ENCODE assay signal across 9 mouse cellular contexts in genomic region chr4:133014896-133015709, GRCm38 (mm10). TPM values are rescaled to one million over a fixed set of nuclear protein-coding genes. Genes with fewer than 3 reads are reported as not detected.
A peak's percentile ranks its signal among the peaks of the same experiment; 100 is the strongest.
DNase-seq lines count a peak whose midpoint lies in the region; ATAC-seq and TF ChIP-seq lines count a peak whose summit lies in the region.
"Had no signal": no experiment of that assay in that cellular context is flagged by ENCODE, and none has a peak within 500 bp of the region (broad histone marks: within the 10 kb centered on the region; RNA-seq: fewer than 3 reads in every experiment).

No protein-coding gene starts in this region.

- no peaks in the 10 kb centered on the region for H3K9me3 ChIP-seq in E14TG2a.4 (ENCODE audit: low read length)
- H3K9me3 ChIP-seq in forebrain, embryonic 13.5 days (replicated peaks) = no peaks in the 10 kb centered on the region
- H3K9me3 ChIP-seq in limb, embryonic 12.5 days = no peaks in the 10 kb centered on the region
- H3K9me3 ChIP-seq: liver, embryonic 15.5 days had no signal

- H3K27me3 ChIP-seq in E14TG2a.4 (ENCODE audit: insufficient read depth, low read length) = no peaks in the 10 kb centered on the region
- peaks cover 11% of the 10 kb centered on the region for H3K27me3 ChIP-seq in forebrain, embryonic 13.5 days
- H3K27me3 ChIP-seq in limb, embryonic 12.5 days = peaks cover 5% of the 10 kb centered on the region

- H3K9ac ChIP-seq in forebrain, embryonic 13.5 days = peak overlapping the region; percentile 99; the same call in 1 of the 2 replicates
- H3K9ac ChIP-seq in limb, embryonic 12.5 days (replicated peaks) = 0 out of 2 replicates have a peak overlapping the region, but pooled peaks have one; percentile 19
- H3K9ac ChIP-seq: liver, embryonic 15.5 days had no signal

- peak overlapping the region; percentile 45 for H3K27ac ChIP-seq in forebrain, embryonic 13.5 days
- H3K27ac ChIP-seq in limb, embryonic 12.5 days = peak overlapping the region; percentile 32
- H3K27ac ChIP-seq: liver, embryonic 15.5 days had no signal

- 29% methylated on average over 10 of the region's 10 CpGs for WGBS in forebrain, embryonic 13.5 days
- WGBS in limb, embryonic 12.5 days = 29% methylated on average over 10 of the region's 10 CpGs

- ATAC-seq in forebrain, embryonic 13.5 days = no peak
- ATAC-seq in limb, embryonic 12.5 days (ENCODE audit: insufficient number of reproducible peaks, insufficient read depth, low FRiP score, low TSS enrichment, low read depth) = no peak
- ATAC-seq in erythroid progenitor cell, adult 5-6 weeks (replicated peaks; ENCODE audit: low FRiP score, poor library complexity, severe bottlenecking) = no peak

- H3K36me3 ChIP-seq in E14TG2a.4 (ENCODE audit: insufficient read depth, low read length) = peaks cover 30% of the 10 kb centered on the region
- no peaks in the 10 kb centered on the region for H3K36me3 ChIP-seq in forebrain, embryonic 13.5 days (ENCODE audit: poor library complexity, severe bottlenecking)
- peaks cover 26% of the 10 kb centered on the region; the same call in 1 of the 2 replicates for H3K36me3 ChIP-seq in limb, embryonic 12.5 days
- H3K36me3 ChIP-seq: liver, embryonic 15.5 days had no signal

- no peak for TF ChIP-seq CTCF in E14TG2a.4 (conservative IDR thresholded peaks at IDR 0.05; ENCODE audit: low read length)

- H3K4me1 ChIP-seq in E14TG2a.4 (replicated peaks; ENCODE audit: low read depth, low read length) = peaks cover 79% of the 10 kb centered on the region
- H3K4me1 ChIP-seq in forebrain, embryonic 13.5 days = peaks cover 81% of the 10 kb centered on the region
- peaks cover 81% of the 10 kb centered on the region for H3K4me1 ChIP-seq in limb, embryonic 12.5 days (replicated peaks)

- H3K4me2 ChIP-seq in forebrain, embryonic 13.5 days = peak overlapping the region; percentile 94
- H3K4me2 ChIP-seq in limb, embryonic 12.5 days = peak overlapping the region; percentile 97
- H3K4me2 ChIP-seq: liver, embryonic 15.5 days had no signal

- peak; percentile 44 for DNase-seq in embryo, embryonic 10 days (ENCODE audit: low spot score)
- no peak for DNase-seq in embryo, embryonic 9.5 days (ENCODE audit: extremely low spot score)
- DNase-seq in right cerebral cortex, postnatal 36 days (ENCODE audit: low spot score in 2 of 2) = no peak
- DNase-seq in thymus, postnatal 0 days (ENCODE audit: low spot score) = no peak

- peak overlapping the region; percentile 23; the same call in 1 of the 2 replicates for H3K4me3 ChIP-seq in E14TG2a.4 (replicated peaks; ENCODE audit: low read length)
- H3K4me3 ChIP-seq in forebrain, embryonic 13.5 days = peak overlapping the region; percentile 88
- peak overlapping the region; percentile 96 for H3K4me3 ChIP-seq in limb, embryonic 12.5 days (replicated peaks)
- H3K4me3 ChIP-seq: liver, embryonic 15.5 days had no signal

RNA-seq across cellular contexts. Expression of gene Ahdc1, which starts 4.0 kb away (rescaled TPM):
- polyA plus RNA-seq in forebrain, embryonic 13.5 days (2015; fragmentation: Nextera tagmentation; extraction: Ambion mirVana) = 7.3 and 8.1 TPM in 2 replicates
- 13.2 and 14.5 TPM in 2 replicates for polyA plus RNA-seq in limb, embryonic 12.5 days (2016; fragmentation: Nextera tagmentation; extraction: Ambion mirVana)
- 2.9 TPM in 2 replicates for total RNA-seq in erythroid progenitor cell, adult 5-6 weeks (2015; ENCODE audit: low replicate concordance)
- 0.26 TPM in 1 of 2 replicates, not detected in the other for total RNA-seq in erythroid progenitor cell, adult 5-6 weeks (2017; ENCODE audit: low replicate concordance)
- 5.3 and 8.0 TPM in 2 replicates for polyA plus RNA-seq in thymus, postnatal 0 days (2015; fragmentation: Nextera tagmentation; extraction: Ambion mirVana)

RNA-seq across cellular contexts. Expression of gene Fgr, which starts 41.2 kb away (rescaled TPM):
- not detected in 2 replicates for polyA plus RNA-seq in forebrain, embryonic 13.5 days (2015; fragmentation: Nextera tagmentation; extraction: Ambion mirVana)
- polyA plus RNA-seq in limb, embryonic 12.5 days (2016; fragmentation: Nextera tagmentation; extraction: Ambion mirVana) = 0.26 and 0.36 TPM in 2 replicates
- total RNA-seq in erythroid progenitor cell, adult 5-6 weeks (2015; ENCODE audit: low replicate concordance) = 8.4 and 12.6 TPM in 2 replicates
- total RNA-seq in erythroid progenitor cell, adult 5-6 weeks (2017; ENCODE audit: low replicate concordance) = 7.8 and 9.7 TPM in 2 replicates
- 6.0 and 7.8 TPM in 2 replicates for polyA plus RNA-seq in thymus, postnatal 0 days (2015; fragmentation: Nextera tagmentation; extraction: Ambion mirVana)

Comparison
In these comparisons a context has a peak if more than half of its experiments do, and no peak if none do; other contexts are left out.
1. H3K4me3 ChIP-seq: peak in every context shown above with its lines; median percentile 96 in limb, embryonic 12.5 days; 88 in forebrain, embryonic 13.5 days; 23 in E14TG2a.4.